Mouse (Mus musculus) cortical plate, adult 2 months (tissue): ENCODE measurements around the gene Narfl.

Source experiments
- CTCF ChIP-seq: fragments of 200-500 bp; IDR thresholded peaks from 2 replicates; pipeline ENCODE4 v1.5.1; 2011; ENCODE audit warnings: mild to moderate bottlenecking, control low read depth, low read length; ENCODE audit not compliant: insufficient read depth; ENCODE audit errors: extremely low read depth
- POLR2A ChIP-seq: fragments of 200-500 bp; IDR thresholded peaks from 2 replicates; pipeline ENCODE4 v1.6.1; 2011; ENCODE audit warnings: mild to moderate bottlenecking, low read length, control low read depth; ENCODE audit not compliant: insufficient read depth; ENCODE audit errors: extremely low read depth

- TF ChIP-seq CTCF (no peak), POLR2A (no peak)
These were observed 24.3 kb upstream of the Narfl start for GRCm38 (mm10) chr17:25749314-25749713.
